Mouse (Mus musculus) liver, embryonic 14.5 days (tissue): ENCODE results near the gene Adamts7.

Source experiments
- CTCF ChIP-seq: IDR thresholded peaks from 2 replicates; pipeline ENCODE4 v1.5.1; 2016; ENCODE audit warnings: antibody characterized with exemption, low read depth, control low read depth
- EP300 ChIP-seq: IDR thresholded peaks from 2 replicates; pipeline ENCODE4 v1.6.1; 2016; ENCODE audit warnings: antibody characterized with exemption, low read depth

GRCm38 (mm10) chr9:90146869-90147268 is 16.0 kb upstream of the Adamts7 start:
- TF ChIP-seq CTCF: no peak
- TF ChIP-seq EP300: no peak
